Comparison of ENCODE assay signal across 8 mouse cellular contexts in the genomic region with DNA sequence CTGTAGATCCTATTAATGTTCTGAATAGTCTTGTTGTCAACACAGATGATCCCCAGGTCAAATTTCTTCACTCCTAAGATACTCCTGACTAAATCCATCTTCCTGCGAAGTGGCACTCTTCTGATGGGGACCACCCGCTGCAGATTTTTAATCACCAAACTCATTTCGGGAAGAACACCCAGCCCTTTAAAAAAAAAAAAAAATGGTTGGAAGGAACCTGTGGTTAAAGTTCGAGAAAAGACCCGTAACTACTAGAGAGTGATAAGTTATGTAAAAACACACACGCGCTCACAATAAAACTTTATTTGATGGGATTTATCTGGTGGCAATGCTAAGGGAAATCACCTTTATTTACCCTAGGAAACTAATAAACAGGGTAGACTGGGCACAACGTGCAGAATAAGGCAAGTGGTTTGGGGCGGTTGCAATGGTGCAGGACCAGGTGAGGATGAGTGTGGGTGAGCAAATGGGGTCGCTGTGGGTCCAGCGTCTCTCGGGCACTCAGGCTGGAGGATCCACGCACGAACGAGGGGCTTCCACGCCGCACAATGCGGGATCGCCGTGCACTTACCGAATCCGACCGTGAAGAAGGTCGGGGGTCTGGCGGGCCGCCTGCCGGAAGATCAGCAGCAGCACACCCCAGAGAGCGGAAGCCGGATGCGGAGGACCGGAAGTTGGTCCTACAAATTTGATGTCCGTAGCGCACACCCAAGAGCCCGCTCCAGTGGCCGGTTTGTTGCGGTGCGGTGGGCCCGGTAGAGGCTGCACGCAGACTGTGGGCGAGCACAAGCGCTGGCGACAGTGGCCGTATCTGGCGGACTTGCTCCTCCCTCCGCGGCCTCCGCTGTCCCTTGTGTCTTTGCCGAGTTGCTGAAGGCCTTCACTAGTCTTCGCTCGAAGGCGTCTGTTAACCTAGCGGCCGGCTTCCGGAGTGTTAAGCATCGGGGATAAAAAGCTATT. TPM values are rescaled to one million over a fixed set of nuclear protein-coding genes. Genes with fewer than 3 reads are reported as not detected.
DNase-seq lines count a peak whose midpoint lies in the region; ATAC-seq and TF ChIP-seq lines count a peak whose summit lies in the region.

A gene (plus strand): TSS at position 725 of the 960 bp plus-strand sequence.
A gene (minus strand): TSS at position 912 of the 960 bp plus-strand sequence.

- 2% methylated on average over 55 of the region's 55 CpGs for WGBS in forebrain, postnatal 0 days
- WGBS in lung, embryonic 15.5 days = under 1% methylated on average over 55 of the region's 55 CpGs

- H3K4me3 ChIP-seq in G1E (ENCODE audit: low read depth, low read length) = peak within 1 kb of the TSS; percentile 83
- peak within 1 kb of the TSS; percentile 73 for H3K4me3 ChIP-seq in forebrain, postnatal 0 days (ENCODE audit: low read depth, low read length)
- peak within 1 kb of the TSS; percentile 76 for H3K4me3 ChIP-seq in lung, embryonic 15.5 days

- H3K27me3 ChIP-seq in G1E (ENCODE audit: insufficient read depth, low read length) = no peaks in the 10 kb centered on the region
- H3K27me3 ChIP-seq in forebrain, postnatal 0 days (ENCODE audit: insufficient read depth, low read length) = no peaks in the 10 kb centered on the region
- no peaks in the 10 kb centered on the region for H3K27me3 ChIP-seq in lung, embryonic 15.5 days

- peak; percentile 85 for ATAC-seq in G1E (ENCODE audit: extremely low read depth, insufficient number of reproducible peaks, low FRiP score, poor library complexity, severe bottlenecking)
- ATAC-seq in forebrain, postnatal 0 days = peak; percentile 99
- peak; percentile 94 for ATAC-seq in lung, embryonic 15.5 days (ENCODE audit: borderline replicate concordance, extremely low read depth, low FRiP score, low TSS enrichment)

- peak; percentile 78 for DNase-seq in G1E (ENCODE audit: low spot score)
- peak; percentile 81 to 91 for DNase-seq in cerebellum, adult 18-20 months
- peak; percentile 94 for DNase-seq in forebrain, postnatal 0 days
- DNase-seq in heart, postnatal 4 days = peak; percentile 91
- DNase-seq in layer of hippocampus, adult 8-10 months (ENCODE audit: low spot score in 2 of 2) = peak; percentile 69 to 88
- DNase-seq in ovary, adult 18-20 months (ENCODE audit: low spot score) = peak; percentile 76
- peak; percentile 90 for DNase-seq in thymus, postnatal 0 days (ENCODE audit: low spot score)

- H3K27ac ChIP-seq in forebrain, postnatal 0 days (ENCODE audit: low read depth, low read length) = peak within 1 kb of the TSS; percentile 85
- peak within 1 kb of the TSS; percentile 84 for H3K27ac ChIP-seq in lung, embryonic 15.5 days

- H3K9me3 ChIP-seq in G1E (replicated peaks) = no peaks in the 10 kb centered on the region
- no peaks in the 10 kb centered on the region for H3K9me3 ChIP-seq in forebrain, postnatal 0 days (ENCODE audit: low read length)
- no peaks in the 10 kb centered on the region for H3K9me3 ChIP-seq in lung, embryonic 15.5 days

- peaks cover 34% of the 10 kb centered on the region for H3K4me1 ChIP-seq in G1E (ENCODE audit: insufficient read depth, low read depth, low read length)
- peaks cover 11% of the 10 kb centered on the region; the same call in 1 of the 2 replicates for H3K4me1 ChIP-seq in forebrain, postnatal 0 days (ENCODE audit: insufficient read depth)
- peaks cover 6% of the 10 kb centered on the region; the same call in 1 of the 2 replicates for H3K4me1 ChIP-seq in lung, embryonic 15.5 days

- peak within 1 kb of the TSS; percentile 62 for H3K4me2 ChIP-seq in forebrain, postnatal 0 days (ENCODE audit: low read depth)
- H3K4me2 ChIP-seq in lung, embryonic 15.5 days = peak within 1 kb of the TSS; percentile 66

- peak; percentile 17; the same call in 1 of the 2 replicates for TF ChIP-seq CTCF in G1E (IDR thresholded peaks at IDR 0.05; ENCODE audit: low read depth, low read length)
- peak; percentile 64 for TF ChIP-seq CTCF in forebrain, postnatal 0 days (IDR thresholded peaks at IDR 0.05; ENCODE audit: low read depth)

- H3K36me3 ChIP-seq in G1E (replicated peaks) = peaks cover 68% of the 10 kb centered on the region
- H3K36me3 ChIP-seq in forebrain, postnatal 0 days (ENCODE audit: insufficient read depth) = peaks cover 28% of the 10 kb centered on the region; the same call in 1 of the 2 replicates
- H3K36me3 ChIP-seq in lung, embryonic 15.5 days = peaks cover 28% of the 10 kb centered on the region

- peak within 1 kb of the TSS; percentile 88 for H3K9ac ChIP-seq in forebrain, postnatal 0 days
- H3K9ac ChIP-seq in lung, embryonic 15.5 days = peak within 1 kb of the TSS; percentile 86

RNA-seq across cellular contexts. Expression of the first gene that starts in this region (rescaled TPM):
- total RNA-seq in G1E (2014; fragmentation: Nextera tagmentation) (34.2 and 44.1 TPM in 2 replicates), G1E (2017) (59.3 and 65.9 TPM in 2 replicates)
- 30.5 and 35.4 TPM in 2 replicates for polyA plus RNA-seq in G1E (2012)
- 33.7 and 41.5 TPM in 2 replicates for total RNA-seq in forebrain, postnatal 0 days (2014; rRNA removed)
- polyA plus RNA-seq in forebrain, postnatal 0 days (2015; fragmentation: Nextera tagmentation; extraction: Ambion mirVana) = 48.6 and 52.7 TPM in 2 replicates
- total RNA-seq in heart, postnatal 4 days (2021) = 10 to 100 TPM; 33.0 to 37.5 TPM
- total RNA-seq in layer of hippocampus, adult 8-10 months (2022) = 10 to 100 TPM; 49.6 to 54.6 (median 54.2) TPM
- 41.7 and 49.2 TPM in 2 replicates for polyA plus RNA-seq in lung, embryonic 15.5 days (2015; fragmentation: Nextera tagmentation; extraction: Ambion mirVana)
- 63.1 and 63.7 TPM in 2 replicates for polyA plus RNA-seq in thymus, postnatal 0 days (2015; fragmentation: Nextera tagmentation; extraction: Ambion mirVana)

RNA-seq across cellular contexts. Expression of the second gene that starts in this region (rescaled TPM):
- total RNA-seq in G1E (2014; fragmentation: Nextera tagmentation) (6.1 and 8.8 TPM in 2 replicates), G1E (2017) (9.7 and 10.6 TPM in 2 replicates)
- polyA plus RNA-seq in G1E (2012) = 1.6 and 2.3 TPM in 2 replicates
- 5.7 and 6.9 TPM in 2 replicates for total RNA-seq in forebrain, postnatal 0 days (2014; rRNA removed)
- polyA plus RNA-seq in forebrain, postnatal 0 days (2015; fragmentation: Nextera tagmentation; extraction: Ambion mirVana) = 3.6 and 4.6 TPM in 2 replicates
- 1 to 10 TPM; 3.2 TPM for total RNA-seq in heart, postnatal 4 days (2021)
- 1 to 10 TPM; 3.1 to 5.3 (median 4.5) TPM for total RNA-seq in layer of hippocampus, adult 8-10 months (2022)
- polyA plus RNA-seq in lung, embryonic 15.5 days (2015; fragmentation: Nextera tagmentation; extraction: Ambion mirVana) = 6.1 and 6.6 TPM in 2 replicates
- polyA plus RNA-seq in thymus, postnatal 0 days (2015; fragmentation: Nextera tagmentation; extraction: Ambion mirVana) = 5.6 and 6.3 TPM in 2 replicates

Comparison
In these comparisons a context has a peak if more than half of its experiments do, and no peak if none do; other contexts are left out.
1. Peak in every context shown above with its lines: DNase-seq, ATAC-seq, H3K4me3 ChIP-seq and H3K27ac ChIP-seq.